Mouse (Mus musculus): Measurements from ENCODE around the gene B3gnt7.
"Not testable (repeated sequence)": the region's sequence is repeated elsewhere in the genome, so short reads cannot be mapped to it uniquely, and the experiment has no call there.

- TF ChIP-seq POLR2A (IDR thresholded peaks at IDR 0.05; ENCODE audit: insufficient read depth, low read length); CTCF (IDR thresholded peaks at IDR 0.05; ENCODE audit: low read depth, low read length); EP300 (IDR thresholded peaks at IDR 0.05; ENCODE audit: insufficient read depth, low read depth, low read length): not testable (repeated sequence)
Measured at GRCm38 (mm10) chr1:86341096-86341495, 38.5 kb downstream of the B3gnt7 start.

Data from ES-Bruce4 (cell line).